Mouse (Mus musculus) naive thymus-derived CD4-positive, alpha-beta T cell, adult 2 months (primary cell): ENCODE data around the gene Mamdc4.

ENCODE experiments used
- DNase-seq: peaks from one replicate; pipeline ENCODE4 v3.0.0-alpha.2; 2011; ENCODE audit warnings: low read depth

Gene Mamdc4

DNA sequence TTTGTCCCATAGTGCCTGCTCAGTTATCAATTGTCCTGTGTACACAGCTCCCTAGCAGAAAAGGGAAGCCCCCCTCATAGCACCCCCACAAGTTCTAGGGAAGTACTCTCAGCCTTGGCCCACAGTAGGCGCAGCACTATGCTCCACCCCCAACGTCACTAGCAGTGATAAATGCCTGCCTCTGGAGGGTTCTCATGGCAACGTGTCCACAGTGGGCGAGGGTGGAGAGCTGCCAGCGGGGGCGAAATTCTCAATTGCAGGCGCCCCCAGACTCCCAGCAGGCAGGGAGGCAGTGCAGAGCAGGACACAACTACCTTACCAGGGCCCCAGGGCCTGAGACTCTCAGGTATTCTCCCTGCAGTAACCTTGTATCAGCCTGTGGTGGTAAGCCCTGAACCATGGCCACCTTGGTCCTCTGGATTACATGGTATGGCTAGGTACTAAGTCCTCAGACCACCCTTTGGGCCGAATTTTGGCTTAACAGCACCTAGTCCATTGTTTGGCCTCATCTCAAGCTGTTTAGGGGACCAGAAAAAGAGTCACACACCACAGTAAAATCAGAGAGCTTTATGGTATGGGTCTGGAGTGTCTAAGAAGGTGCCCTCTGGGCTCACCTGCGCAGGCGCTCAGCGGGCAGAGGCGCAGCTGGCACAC lies 7.9 kb upstream of the Mamdc4 start:
- peak; percentile 28 for DNase-seq

GRCm38 (mm10) chr2:25581901-25582301 lies 7.3 kb upstream of the Mamdc4 start:
- DNase-seq = no peak

DNA sequence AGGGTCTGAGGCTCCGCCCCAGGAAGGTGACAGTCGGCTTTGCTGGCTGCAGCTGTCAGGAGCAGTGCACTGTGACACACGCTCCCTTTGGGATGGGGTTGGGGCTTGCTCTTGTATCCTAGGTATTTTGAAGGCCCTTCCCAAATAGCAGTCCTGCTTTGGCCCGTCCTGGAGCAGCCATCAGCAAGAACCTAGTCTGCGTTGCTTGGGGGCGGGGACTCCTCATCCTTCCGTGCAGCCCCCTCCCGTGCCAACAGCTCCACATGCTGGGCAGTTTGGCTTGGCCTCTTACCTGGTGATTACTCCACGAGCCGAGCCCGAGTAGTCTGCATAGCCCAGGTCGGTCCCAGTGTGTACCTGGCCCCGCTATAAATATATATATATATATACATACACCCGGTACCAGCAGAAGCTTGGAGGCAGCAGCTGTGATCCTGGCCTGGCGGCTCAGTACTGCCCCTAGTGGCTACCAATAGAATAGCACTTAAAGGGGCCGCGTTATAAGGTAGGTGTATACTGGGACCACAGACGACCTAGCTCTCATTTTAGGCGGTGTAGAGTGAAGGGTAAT lies 6.7 kb upstream of the Mamdc4 start, which contains the start of gene Ajm1:
TSS of gene Ajm1 (minus strand) at position 464 of the 571 bp plus-strand sequence.
- DNase-seq = peak; percentile 88

DNA sequence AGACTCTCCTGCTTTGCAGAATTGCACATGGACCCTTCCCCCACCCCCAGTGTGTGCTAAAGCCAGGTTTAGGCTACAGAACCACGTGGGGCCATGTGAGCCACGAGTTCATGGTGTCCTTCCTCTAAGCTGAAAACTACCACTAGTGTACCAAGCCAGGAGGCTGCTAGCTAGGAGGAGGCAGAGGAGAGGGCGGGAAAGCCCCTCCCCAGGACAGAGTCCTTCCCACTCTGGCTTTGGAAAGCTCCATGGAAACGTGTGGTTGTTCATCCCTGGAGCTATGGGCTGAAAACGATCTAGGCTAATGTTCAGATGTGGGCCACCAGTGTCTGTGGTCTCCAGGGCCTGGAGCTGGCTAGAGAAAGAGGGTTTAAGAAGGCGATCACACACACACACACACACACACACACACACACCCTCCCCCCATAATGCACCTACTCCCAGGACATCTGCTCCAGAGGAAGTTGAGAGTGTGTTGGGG lies 6.0 kb upstream of the Mamdc4 start:
- no peak for DNase-seq

- DNase-seq = peak; percentile 88
Observed at GRCm38 (mm10) chr2:25579737-25580460, 5.3 kb upstream of the Mamdc4 start.

DNA sequence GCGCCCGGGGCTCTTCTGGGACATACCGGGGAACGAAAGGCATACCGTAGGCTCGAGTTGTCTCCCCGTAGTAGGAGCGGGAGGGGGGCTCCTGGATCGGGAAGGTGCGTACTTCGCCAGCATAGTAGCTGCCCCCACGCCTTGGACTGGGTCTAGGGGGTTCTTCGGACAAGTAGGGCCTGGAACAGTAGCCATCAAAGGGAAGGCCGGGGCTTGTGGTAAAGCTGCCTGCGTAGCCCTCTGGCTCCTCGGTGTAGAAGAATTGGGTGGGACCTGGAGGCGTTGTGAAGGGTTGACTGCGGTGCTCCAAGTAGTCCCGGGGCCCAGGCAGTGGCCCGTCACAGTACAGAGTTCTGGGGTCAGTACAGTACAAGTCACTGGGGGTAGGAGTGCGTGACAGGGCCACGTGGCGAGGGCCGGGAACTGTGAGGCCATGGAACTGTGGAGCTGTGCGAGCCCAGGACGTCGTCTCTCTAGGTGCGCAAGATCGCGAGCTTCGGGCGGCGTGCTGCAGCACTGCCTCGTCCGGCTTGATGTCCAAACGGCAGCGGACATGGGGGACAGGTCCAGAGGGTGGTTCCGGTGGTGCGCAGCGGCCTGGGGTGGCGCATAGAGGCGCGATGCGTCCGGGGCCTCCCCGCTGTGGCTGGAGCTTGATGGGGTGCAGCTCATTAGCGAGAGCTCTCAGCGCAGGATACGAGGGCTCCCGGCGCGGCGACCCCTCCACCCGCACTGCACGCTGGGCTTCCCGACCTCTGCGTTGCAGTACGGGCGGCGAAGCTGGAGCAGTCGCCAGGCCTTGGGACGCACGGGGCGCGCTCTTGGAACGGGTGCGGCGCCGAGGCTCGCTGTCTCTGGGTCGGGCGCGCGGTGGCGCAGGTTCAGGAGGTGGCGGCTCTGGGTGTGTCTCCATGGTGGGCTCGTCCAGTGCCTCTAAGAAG lies 4.4 kb upstream of the Mamdc4 start:
- peak; percentile 50 for DNase-seq

DNA sequence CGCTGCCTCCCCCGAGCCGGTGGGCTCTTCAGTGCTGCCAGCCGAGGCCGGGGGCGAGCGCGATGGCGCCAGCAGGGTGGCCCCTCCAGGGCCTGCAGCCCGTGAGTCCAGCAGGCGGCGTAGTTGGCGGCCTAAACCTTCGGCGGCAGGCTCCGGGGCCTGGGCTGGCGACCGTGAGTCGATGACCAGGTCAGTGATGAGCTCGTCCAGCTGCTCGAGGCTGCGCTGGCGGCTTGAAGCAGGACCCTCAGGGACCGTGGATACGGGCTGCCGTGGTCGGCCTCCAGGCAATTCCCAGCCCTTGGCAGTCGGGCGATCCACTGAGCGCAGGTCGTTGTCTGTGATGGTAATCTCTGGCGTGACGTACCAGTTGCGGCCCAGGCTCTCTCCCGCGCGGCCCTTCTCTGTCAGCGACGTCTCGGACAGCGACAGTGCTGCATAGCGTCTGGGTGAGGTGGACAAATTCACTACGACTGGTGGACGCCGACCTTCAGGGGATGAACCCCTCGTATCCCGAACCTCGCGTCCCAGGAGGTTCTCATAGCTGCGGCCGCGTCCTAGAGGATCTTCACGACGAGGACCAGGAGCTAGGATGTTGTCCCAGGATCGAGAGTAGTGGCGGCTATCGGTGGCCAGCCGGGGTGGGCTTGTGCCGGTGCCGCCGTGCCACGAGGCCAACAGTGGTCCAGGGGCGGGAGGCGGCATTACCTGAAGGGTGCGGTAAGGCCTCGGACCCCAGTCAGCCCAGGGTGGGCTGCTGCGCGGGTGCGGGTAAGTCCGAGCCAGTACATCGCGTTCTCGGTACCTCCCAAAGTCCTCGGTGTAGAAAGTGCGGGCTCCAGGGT lies 3.5 kb upstream of the Mamdc4 start:
- DNase-seq = no peak

- DNase-seq = peak; percentile 66
Observed at GRCm38 (mm10) chr2:25576965-25577891, 2.6 kb upstream of the Mamdc4 start.

DNA sequence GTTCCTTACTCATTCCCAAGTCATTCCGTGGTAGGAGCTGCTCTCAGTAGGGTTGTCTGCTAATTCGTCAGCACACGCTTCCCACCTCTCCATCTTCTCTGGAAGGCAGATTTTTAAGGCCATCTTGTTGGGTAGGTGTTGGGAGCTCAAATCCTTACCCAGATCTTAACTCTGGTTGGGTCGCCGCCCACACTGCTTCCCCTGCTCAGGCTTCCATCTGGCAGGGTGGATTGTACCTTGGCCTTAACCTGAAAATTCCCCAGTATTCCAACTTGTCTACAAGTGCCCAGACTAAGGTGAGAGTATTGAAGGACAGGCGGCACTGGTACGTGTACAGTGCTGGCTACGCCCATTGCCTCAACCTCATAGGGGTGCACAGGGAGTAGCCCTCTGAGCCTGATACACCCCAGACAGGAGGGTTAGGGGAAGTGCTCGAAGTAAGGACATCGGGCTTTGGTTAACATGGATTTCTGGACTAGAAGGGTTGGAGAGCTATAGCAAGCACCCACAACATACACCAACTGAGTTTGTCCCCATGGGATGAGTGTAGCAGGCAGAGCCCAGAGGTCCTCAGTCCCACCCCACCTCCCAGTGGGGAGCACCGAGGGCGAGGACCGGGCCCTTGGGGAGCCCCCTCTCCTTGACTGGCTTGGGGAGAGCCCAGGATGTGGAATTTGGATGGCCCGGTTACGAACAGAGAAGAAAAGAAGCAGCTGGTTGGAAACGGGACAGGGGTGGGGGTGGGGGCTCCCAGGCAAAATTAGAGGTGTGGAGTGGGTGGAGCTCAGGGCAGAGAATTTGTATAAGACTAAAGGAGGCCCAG lies 1.6 kb upstream of the Mamdc4 start:
- peak; percentile 27 for DNase-seq

GRCm38 (mm10) chr2:25575432-25576027 lies 885 bp upstream of the Mamdc4 start:
- DNase-seq = peak; percentile 62

DNA sequence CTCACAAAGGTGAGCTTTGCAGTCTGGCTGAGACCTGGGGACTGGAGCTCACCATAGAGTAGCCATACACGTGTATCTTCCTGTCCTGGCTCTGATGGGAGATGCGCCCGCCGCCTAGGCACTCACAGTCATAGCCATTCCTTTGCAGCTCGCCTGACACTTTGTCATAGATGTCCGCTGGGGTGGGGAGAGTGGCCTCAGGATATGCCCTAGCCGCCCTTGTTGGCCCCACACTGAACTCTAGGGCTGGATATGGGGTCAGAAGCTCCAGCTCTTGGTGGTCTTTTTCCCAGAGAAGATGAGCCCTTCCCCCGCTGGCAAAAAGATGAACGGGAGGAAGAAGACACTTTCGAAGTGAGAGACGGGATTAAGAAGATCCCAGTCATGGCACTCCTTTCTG lies 509 bp downstream of the Mamdc4 start:
- no peak for DNase-seq

DNA sequence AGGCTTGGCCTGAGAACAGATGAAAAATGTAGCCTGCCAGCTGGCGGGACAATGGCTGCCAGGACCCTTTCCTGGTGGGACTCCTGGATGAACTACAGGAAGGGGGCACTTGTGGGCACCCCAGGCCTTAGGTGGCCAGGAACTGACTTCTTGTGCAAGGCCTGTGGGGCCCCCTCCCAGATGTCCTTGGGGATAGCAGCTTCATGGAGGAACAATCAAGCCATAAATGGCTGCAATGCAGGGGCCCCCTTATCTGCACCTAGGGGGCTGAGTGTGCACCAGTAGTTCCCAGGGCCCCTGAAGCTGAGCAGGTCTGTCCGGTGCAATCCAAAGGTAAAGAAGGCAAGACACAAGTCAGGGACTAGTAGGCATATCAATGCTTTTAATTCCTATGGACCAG lies 1.6 kb downstream of the Mamdc4 start:
- DNase-seq = no peak

- no peak for DNase-seq
Observed at GRCm38 (mm10) chr2:25571221-25571620, 3.4 kb downstream of the Mamdc4 start.

GRCm38 (mm10) chr2:25569323-25569722 lies 5.3 kb downstream of the Mamdc4 start:
- no peak for DNase-seq

- DNase-seq = no peak
Observed at GRCm38 (mm10) chr2:25568473-25569019, 6.1 kb downstream of the Mamdc4 start.

- no peak for DNase-seq
Observed at GRCm38 (mm10) chr2:25566558-25566957, 8.1 kb downstream of the Mamdc4 start.

- no peak for DNase-seq
Observed at GRCm38 (mm10) chr2:25565741-25566140, 8.9 kb downstream of the Mamdc4 start.

DNA sequence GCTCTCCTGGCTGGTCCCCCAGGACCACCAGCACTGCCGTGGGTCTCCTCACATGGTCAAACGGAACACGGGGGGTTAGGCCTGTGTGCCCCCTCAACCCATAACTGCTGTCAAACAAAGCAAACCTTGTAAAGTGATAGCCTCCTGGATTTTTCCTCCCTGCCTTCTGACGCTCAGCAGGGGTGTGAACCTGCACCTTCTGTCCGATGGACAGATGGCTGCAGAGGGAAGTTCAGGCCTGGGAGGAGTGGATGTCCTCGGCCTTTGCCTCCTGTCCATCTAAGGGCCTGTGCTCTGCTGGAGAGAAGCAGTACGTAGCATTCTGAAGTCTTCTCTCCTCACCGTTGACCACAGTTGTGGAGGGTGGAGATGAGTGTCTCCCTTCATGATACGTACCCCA lies 12.7 kb downstream of the Mamdc4 start:
- DNase-seq = no peak
